Mouse (Mus musculus) limb, embryonic 14.5 days (tissue): Measurements from ENCODE around the gene Inka2. TPM values are rescaled to one million over a fixed set of nuclear protein-coding genes. Genes with fewer than 3 reads are reported as not detected.

Source experiments
- ATAC-seq: fragments of 200-750 bp; cut with Nextera tagmentation; 2 replicates; pipeline ENCODE4 v1.8.0; 2017; ENCODE audit warnings: low read depth, moderate number of reproducible peaks, moderate TSS enrichment; ENCODE audit not compliant: low FRiP score
- DNase-seq: peaks from one replicate; pipeline ENCODE4 v3.0.0-alpha.2; 2015; ENCODE audit warnings: low spot score
- H3K27ac ChIP-seq: fragments of 300-500 bp; sonication (generic); replicated peaks from 2 replicates; pipeline ENCODE4 v1.5.1; 2014; ENCODE audit warnings: low read depth, mild to moderate bottlenecking, low read length, moderate library complexity, mixed read lengths
- H3K27me3 ChIP-seq: fragments of 300-500 bp; sonication (generic); 2 replicates; pipeline ENCODE4 v1.6.1; 2014; ENCODE audit warnings: low read length, mixed read lengths; ENCODE audit not compliant: control insufficient read depth, insufficient read depth
- H3K36me3 ChIP-seq: fragments of 300-500 bp; sonication (generic); 2 replicates; pipeline ENCODE4 v1.6.1; 2014; ENCODE audit warnings: mild to moderate bottlenecking, low read length, moderate library complexity, mixed read lengths; ENCODE audit not compliant: control insufficient read depth, insufficient read depth
- H3K4me1 ChIP-seq: fragments of 300-500 bp; sonication (generic); 2 replicates; pipeline ENCODE4 v1.6.1; 2014; ENCODE audit warnings: antibody characterized with exemption, low read length, mixed read lengths; ENCODE audit not compliant: control insufficient read depth, insufficient read depth
- H3K4me2 ChIP-seq: fragments of 300-500 bp; sonication (generic); replicated peaks from 2 replicates; pipeline ENCODE4 v1.6.1; 2014; ENCODE audit warnings: low read depth, mild to moderate bottlenecking, low read length, moderate library complexity; ENCODE audit not compliant: severe bottlenecking
- H3K4me3 ChIP-seq: fragments of 300-500 bp; sonication (generic); replicated peaks from 2 replicates; pipeline ENCODE4 v1.5.1; 2014; ENCODE audit warnings: low read length
- H3K9ac ChIP-seq: fragments of 300-500 bp; sonication (generic); 2 replicates; pipeline ENCODE4 v1.6.1; 2014; ENCODE audit warnings: mild to moderate bottlenecking, low read depth, low read length, moderate library complexity; ENCODE audit not compliant: severe bottlenecking
- H3K9me3 ChIP-seq: fragments of 300-500 bp; sonication (generic); 2 replicates; pipeline ENCODE4 v1.6.1; 2016; ENCODE audit warnings: low read length; ENCODE audit not compliant: control insufficient read depth
- POLR2A ChIP-seq: fragments of 200-500 bp; IDR thresholded peaks from 2 replicates; pipeline ENCODE4 v1.8.0; 2012; ENCODE audit warnings: inconsistent platforms, mild to moderate bottlenecking, moderate library complexity, borderline replicate concordance; ENCODE audit not compliant: insufficient read depth, insufficient read length; ENCODE audit errors: extremely low read depth
- WGBS: fragments of 180-500 bp; shearing (Covaris S2); extraction: QIAGEN DNeasy Blood & Tissue Kit; methylation state at CpG from one replicate; pipeline ENCODE4 v1.1.7; 2014; 5-methylcytosine and 5-hydroxymethylcytosine counted together
- polyA plus RNA-seq, 2 experiments: library from polyadenylated mRNA; depleted of rRNA in 1 of 2; stranded (reverse) in 1 of 2; unstranded in 1 of 2; fragments of >200 nt; fragmentation: Nextera tagmentation in 1 of 2; extraction: Ambion mirVana in 1 of 2; gene quantifications; 2 replicates each; pipeline versions ENCODE4 v1.2.1 to v1.2.3; 2012 to 2014

The Inka2 gene
- polyA plus RNA-seq, 2 experiments: 1.7 to 5.9 TPM

GRCm38 (mm10) chr3:105746542-105746941, 42.1 kb downstream of the Inka2 start:
- peaks cover 10% of the 10 kb centered on the region for H3K36me3 ChIP-seq
- H3K9ac ChIP-seq: no peak overlapping the region
- no peaks in the 10 kb centered on the region for H3K27me3 ChIP-seq
- 85% methylated on average over 2 of the region's 2 CpGs for WGBS
- ATAC-seq (no peak), DNase-seq (no peak)
- H3K4me2 ChIP-seq: no peak overlapping the region
- no peak overlapping the region for H3K27ac ChIP-seq
- no peaks in the 10 kb centered on the region for H3K9me3 ChIP-seq
- H3K4me1 ChIP-seq: no peaks in the 10 kb centered on the region
- no peak overlapping the region for H3K4me3 ChIP-seq
- no peak for TF ChIP-seq POLR2A

- DNase-seq: no peak
- WGBS: 89% methylated on average over 2 of the region's 2 CpGs
These were observed 46.4 kb downstream of the Inka2 start for GRCm38 (mm10) chr3:105750810-105751209.

GRCm38 (mm10) chr3:105754184-105754583, 49.8 kb downstream of the Inka2 start:
- H3K9ac ChIP-seq: no peak overlapping the region
- no peak overlapping the region for H3K27ac ChIP-seq
- no peak overlapping the region for H3K4me2 ChIP-seq
- H3K4me3 ChIP-seq: no peak overlapping the region
- TF ChIP-seq POLR2A: no peak
- H3K9me3 ChIP-seq: no peaks in the 10 kb centered on the region
- 0 out of 2 replicates have a peak, but pooled peaks cover 4% of the 10 kb centered on the region for H3K36me3 ChIP-seq
- ATAC-seq (no peak), DNase-seq (no peak)
- H3K27me3 ChIP-seq: no peaks in the 10 kb centered on the region
- no peaks in the 10 kb centered on the region for H3K4me1 ChIP-seq
- WGBS: 79% methylated on average over 3 of the region's 3 CpGs

More at GRCm38 (mm10) chr3:105750810-105751209, 46.4 kb downstream of the Inka2 start:
- no peak for ATAC-seq
- H3K4me3 ChIP-seq: no peak overlapping the region
- H3K9ac ChIP-seq: no peak overlapping the region
- no peaks in the 10 kb centered on the region for H3K27me3 ChIP-seq
- no peak for TF ChIP-seq POLR2A
- no peaks in the 10 kb centered on the region for H3K9me3 ChIP-seq
- no peaks in the 10 kb centered on the region for H3K4me1 ChIP-seq
- H3K36me3 ChIP-seq: peaks cover 10% of the 10 kb centered on the region
- no peak overlapping the region for H3K4me2 ChIP-seq
- no peak overlapping the region for H3K27ac ChIP-seq

- H3K4me2 ChIP-seq: no peak overlapping the region
- H3K4me3 ChIP-seq: no peak overlapping the region
- ATAC-seq (no peak), DNase-seq (no peak)
- no peaks in the 10 kb centered on the region for H3K4me1 ChIP-seq
- H3K27me3 ChIP-seq: no peaks in the 10 kb centered on the region
- TF ChIP-seq POLR2A: no peak
- WGBS: 98% methylated on average over 9 of the region's 9 CpGs
- H3K9me3 ChIP-seq: no peaks in the 10 kb centered on the region
- H3K36me3 ChIP-seq: 0 out of 2 replicates have a peak, but pooled peaks cover under 1% of the 10 kb centered on the region
- H3K27ac ChIP-seq: no peak overlapping the region
- H3K9ac ChIP-seq: no peak overlapping the region
These were observed 50.7 kb downstream of the Inka2 start for GRCm38 (mm10) chr3:105755123-105755522.

GRCm38 (mm10) chr3:105756505-105756904, 52.1 kb downstream of the Inka2 start:
- no peak for TF ChIP-seq POLR2A
- 80% methylated on average over 2 of the region's 2 CpGs for WGBS
- ATAC-seq: no peak
- DNase-seq: no peak
- Histone ChIP-seq H3K36me3 (no peaks in the 10 kb centered on the region), H3K9me3 (no peaks in the 10 kb centered on the region), H3K27me3 (no peaks in the 10 kb centered on the region), H3K4me1 (no peaks in the 10 kb centered on the region), H3K9ac (no peak overlapping the region), H3K27ac (no peak overlapping the region), H3K4me2 (no peak overlapping the region), H3K4me3 (no peak overlapping the region)
